Mouse (Mus musculus): Measurements from ENCODE around the gene Lmntd1. TPM values are rescaled to one million over a fixed set of nuclear protein-coding genes. Genes with fewer than 3 reads are reported as not detected.

The Lmntd1 gene
- polyA plus RNA-seq, 2 experiments: 0.79 to 0.88 TPM

DNA sequence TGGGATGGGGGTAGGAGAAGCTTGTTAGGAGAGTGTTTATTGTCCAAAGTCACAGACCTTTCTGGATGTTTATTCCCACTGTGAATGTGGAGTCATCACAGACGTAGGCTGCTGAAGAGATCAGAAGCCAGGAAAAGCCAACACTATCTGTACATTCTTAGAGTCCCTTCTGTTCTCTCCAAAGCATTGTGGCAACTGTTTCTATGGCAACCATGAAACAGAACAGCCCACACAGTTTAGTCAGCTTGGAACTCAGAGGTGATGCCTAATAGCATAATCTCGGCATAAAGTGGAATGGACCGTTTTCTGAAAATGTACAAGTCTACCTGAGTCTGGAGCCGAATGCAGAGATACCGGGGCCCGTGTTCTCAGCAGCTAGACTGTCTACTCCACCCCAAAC, 226.7 kb downstream of the Lmntd1 start:
- ATAC-seq (ENCODE audit: low FRiP score, low read depth): peak; percentile 44; the same call in 1 of the 2 replicates

DNA sequence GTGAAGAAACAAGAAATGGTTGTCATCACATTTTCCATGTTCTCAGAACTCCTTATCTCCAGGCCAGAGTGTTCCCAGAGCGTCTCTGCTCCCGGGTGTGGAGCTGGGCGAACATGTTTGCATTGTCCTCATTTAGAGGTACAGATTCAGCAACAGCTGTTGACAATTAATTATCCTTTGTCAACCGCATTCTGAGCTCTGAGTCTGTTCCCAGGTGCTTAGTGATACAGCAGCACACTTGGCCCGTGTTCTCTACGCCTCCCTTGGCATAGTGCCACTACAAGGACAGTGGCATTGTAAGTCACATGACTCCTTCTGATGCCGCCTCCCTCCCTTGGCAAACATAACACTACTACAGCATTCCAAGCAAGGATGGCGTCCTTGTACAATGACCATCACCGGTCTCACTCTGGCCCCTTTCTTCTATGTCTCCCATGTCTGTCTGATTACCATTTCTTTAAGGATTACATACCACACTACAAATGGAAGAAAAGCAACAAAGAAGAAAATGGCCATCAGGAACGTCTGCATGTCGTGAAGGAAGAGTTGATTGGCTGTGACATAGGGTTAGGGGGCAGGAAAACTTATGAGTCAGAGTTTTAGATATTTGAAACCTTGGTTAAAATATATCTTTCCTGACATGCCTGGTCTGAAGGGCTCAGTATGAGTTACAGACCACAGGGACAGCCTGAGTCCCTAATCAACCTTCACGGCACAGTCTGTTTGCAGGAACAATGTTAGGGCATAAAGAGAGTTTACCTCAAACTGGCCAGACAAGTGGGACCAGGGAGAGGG, 231.3 kb downstream of the Lmntd1 start:
- H3K27me3 ChIP-seq (ENCODE audit: control insufficient read depth, insufficient read depth, low read length): no peaks in the 10 kb centered on the region
- H3K4me3 ChIP-seq (replicated peaks; ENCODE audit: low read length): no peak overlapping the region
- 67% methylated on average over 12 of the region's 12 CpGs for WGBS
- no peaks in the 10 kb centered on the region for H3K36me3 ChIP-seq (ENCODE audit: control insufficient read depth, insufficient read depth, low read length)
- H3K9ac ChIP-seq (ENCODE audit: low read depth, low read length, severe bottlenecking): no peak overlapping the region
- TF ChIP-seq POLR2A (IDR thresholded peaks at IDR 0.05; ENCODE audit: borderline replicate concordance, extremely low read depth, insufficient read depth, insufficient read length): no peak
- no peak overlapping the region for H3K27ac ChIP-seq (replicated peaks; ENCODE audit: low read depth, low read length)
- no peak overlapping the region for H3K4me2 ChIP-seq (replicated peaks; ENCODE audit: low read depth, low read length, severe bottlenecking)
- no peak for ATAC-seq (ENCODE audit: low FRiP score, low read depth)
- peaks cover 19% of the 10 kb centered on the region for H3K4me1 ChIP-seq (ENCODE audit: control insufficient read depth, insufficient read depth, low read length)
- no peaks in the 10 kb centered on the region for H3K9me3 ChIP-seq (ENCODE audit: control insufficient read depth, low read length)
- no peak for DNase-seq (ENCODE audit: low spot score)

More for the DNA sequence above, 226.7 kb downstream of the Lmntd1 start:
- Histone ChIP-seq H3K27ac (replicated peaks; ENCODE audit: low read depth, low read length) (no peak overlapping the region), H3K9ac (ENCODE audit: low read depth, low read length, severe bottlenecking) (no peak overlapping the region), H3K9me3 (ENCODE audit: control insufficient read depth, low read length) (no peaks in the 10 kb centered on the region), H3K27me3 (ENCODE audit: control insufficient read depth, insufficient read depth, low read length) (no peaks in the 10 kb centered on the region), H3K4me1 (ENCODE audit: control insufficient read depth, insufficient read depth, low read length) (peaks cover 22% of the 10 kb centered on the region), H3K4me2 (replicated peaks; ENCODE audit: low read depth, low read length, severe bottlenecking) (no peak overlapping the region), H3K36me3 (ENCODE audit: control insufficient read depth, insufficient read depth, low read length) (no peaks in the 10 kb centered on the region), H3K4me3 (replicated peaks; ENCODE audit: low read length) (no peak overlapping the region)
- TF ChIP-seq POLR2A (IDR thresholded peaks at IDR 0.05; ENCODE audit: borderline replicate concordance, extremely low read depth, insufficient read depth, insufficient read length): no peak
- no peak for DNase-seq (ENCODE audit: low spot score)
- 81% methylated on average over 6 of the region's 6 CpGs for WGBS

DNA sequence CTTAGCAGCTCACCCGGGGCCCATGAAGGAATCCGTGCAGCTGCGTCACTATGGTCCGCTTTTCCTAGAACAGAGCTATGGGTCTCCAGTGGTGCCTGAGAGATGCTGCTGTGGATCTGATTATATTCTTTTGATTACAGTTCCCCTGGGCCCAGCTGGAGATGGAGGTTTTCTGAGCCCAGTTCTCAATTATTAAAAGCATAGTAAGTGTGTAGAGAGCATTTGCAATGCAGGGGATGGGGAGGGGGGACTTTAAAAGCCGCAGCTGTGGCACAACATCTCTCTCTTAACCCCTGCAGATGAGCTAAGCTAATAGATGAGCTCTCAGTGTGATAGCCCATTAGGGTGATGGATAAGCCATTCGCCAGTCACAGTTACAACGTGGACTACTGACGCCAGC, 233.2 kb downstream of the Lmntd1 start:
- 81% methylated on average over 8 of the region's 8 CpGs for WGBS
- H3K27me3 ChIP-seq (ENCODE audit: control insufficient read depth, insufficient read depth, low read length): no peaks in the 10 kb centered on the region
- no peaks in the 10 kb centered on the region for H3K9me3 ChIP-seq (ENCODE audit: control insufficient read depth, low read length)
- H3K4me1 ChIP-seq (ENCODE audit: control insufficient read depth, insufficient read depth, low read length): peaks cover 10% of the 10 kb centered on the region
- H3K4me2 ChIP-seq (replicated peaks; ENCODE audit: low read depth, low read length, severe bottlenecking): no peak overlapping the region
- no peak for ATAC-seq (ENCODE audit: low FRiP score, low read depth)
- H3K9ac ChIP-seq (ENCODE audit: low read depth, low read length, severe bottlenecking): no peak overlapping the region
- H3K27ac ChIP-seq (replicated peaks; ENCODE audit: low read depth, low read length): no peak overlapping the region
- no peak for TF ChIP-seq POLR2A (IDR thresholded peaks at IDR 0.05; ENCODE audit: borderline replicate concordance, extremely low read depth, insufficient read depth, insufficient read length)
- no peak overlapping the region for H3K4me3 ChIP-seq (replicated peaks; ENCODE audit: low read length)
- no peak for DNase-seq (ENCODE audit: low spot score)
- H3K36me3 ChIP-seq (ENCODE audit: control insufficient read depth, insufficient read depth, low read length): no peaks in the 10 kb centered on the region

DNA sequence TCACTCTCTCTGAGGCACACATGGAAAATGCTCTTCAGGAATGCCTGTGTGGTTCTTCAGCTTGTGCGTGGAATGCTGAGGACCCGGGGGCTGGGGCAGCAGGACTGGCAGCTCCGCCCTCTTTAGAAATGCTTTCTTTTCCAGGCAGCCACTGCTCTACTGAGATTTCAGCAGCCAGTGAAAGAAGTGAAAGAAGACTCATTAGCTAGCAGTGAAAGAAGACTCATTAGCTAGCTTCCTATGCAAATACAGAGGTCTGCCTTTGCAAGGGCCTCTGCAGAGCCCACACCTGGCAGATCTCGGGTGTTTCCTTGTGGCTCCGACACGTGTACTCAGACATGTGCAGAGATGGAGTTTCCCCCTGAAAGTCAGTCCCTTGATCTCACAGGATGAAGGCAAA, 234.9 kb downstream of the Lmntd1 start:
- H3K4me1 ChIP-seq (ENCODE audit: control insufficient read depth, insufficient read depth, low read length): peaks cover 10% of the 10 kb centered on the region
- no peak for ATAC-seq (ENCODE audit: low FRiP score, low read depth)
- H3K4me3 ChIP-seq (replicated peaks; ENCODE audit: low read length): no peak overlapping the region
- no peaks in the 10 kb centered on the region for H3K9me3 ChIP-seq (ENCODE audit: control insufficient read depth, low read length)
- no peak for TF ChIP-seq POLR2A (IDR thresholded peaks at IDR 0.05; ENCODE audit: borderline replicate concordance, extremely low read depth, insufficient read depth, insufficient read length)
- no peak for DNase-seq (ENCODE audit: low spot score)
- 24% methylated on average over 6 of the region's 6 CpGs for WGBS
- H3K36me3 ChIP-seq (ENCODE audit: control insufficient read depth, insufficient read depth, low read length): no peaks in the 10 kb centered on the region
- H3K27me3 ChIP-seq (ENCODE audit: control insufficient read depth, insufficient read depth, low read length): no peaks in the 10 kb centered on the region
- peak overlapping the region; percentile 6; the same call in 1 of the 2 replicates for H3K9ac ChIP-seq (ENCODE audit: low read depth, low read length, severe bottlenecking)
- H3K4me2 ChIP-seq (replicated peaks; ENCODE audit: low read depth, low read length, severe bottlenecking): 0 out of 2 replicates have a peak overlapping the region, but pooled peaks have one; percentile 2
- H3K27ac ChIP-seq (replicated peaks; ENCODE audit: low read depth, low read length): 0 out of 2 replicates have a peak overlapping the region, but pooled peaks have one; percentile 26

- no peaks in the 10 kb centered on the region for H3K36me3 ChIP-seq (ENCODE audit: control insufficient read depth, insufficient read depth, low read length)
- no peak for TF ChIP-seq POLR2A (IDR thresholded peaks at IDR 0.05; ENCODE audit: borderline replicate concordance, extremely low read depth, insufficient read depth, insufficient read length)
- DNase-seq (ENCODE audit: low spot score) (no peak), ATAC-seq (ENCODE audit: low FRiP score, low read depth) (peak; percentile 7; the same call in 1 of the 2 replicates)
- H3K4me3 ChIP-seq (replicated peaks; ENCODE audit: low read length): no peak overlapping the region
- no peaks in the 10 kb centered on the region for H3K9me3 ChIP-seq (ENCODE audit: control insufficient read depth, low read length)
- H3K27me3 ChIP-seq (ENCODE audit: control insufficient read depth, insufficient read depth, low read length): no peaks in the 10 kb centered on the region
- H3K9ac ChIP-seq (ENCODE audit: low read depth, low read length, severe bottlenecking): peak overlapping the region; percentile 6; the same call in 1 of the 2 replicates
- peaks cover 10% of the 10 kb centered on the region for H3K4me1 ChIP-seq (ENCODE audit: control insufficient read depth, insufficient read depth, low read length)
- no peak overlapping the region for H3K27ac ChIP-seq (replicated peaks; ENCODE audit: low read depth, low read length)
- H3K4me2 ChIP-seq (replicated peaks; ENCODE audit: low read depth, low read length, severe bottlenecking): no peak overlapping the region
- 51% methylated on average over 4 of the region's 4 CpGs for WGBS
Measured at GRCm38 (mm10) chr6:145378689-145379088, 235.4 kb downstream of the Lmntd1 start.
